Mouse (Mus musculus) lung, embryonic 16.5 days (tissue): ENCODE data around the gene Fcf1. TPM values are rescaled to one million over a fixed set of nuclear protein-coding genes. Genes with fewer than 3 reads are reported as not detected.

Source experiments
- ATAC-seq: fragments of 200-750 bp; cut with Nextera tagmentation; 2 replicates; pipeline ENCODE4 v1.8.0; 2017; ENCODE audit warnings: low read depth, mild to moderate bottlenecking, moderate library complexity
- H3K27ac ChIP-seq: fragments of 300-500 bp; sonication (generic); 2 replicates; pipeline ENCODE4 v1.5.1; 2014; ENCODE audit warnings: mild to moderate bottlenecking, control low read depth, low read length
- H3K27me3 ChIP-seq: fragments of 300-500 bp; sonication (generic); 2 replicates; pipeline ENCODE4 v1.6.1; 2014; ENCODE audit warnings: low read depth, low read length, mixed read lengths; ENCODE audit not compliant: control insufficient read depth, insufficient read depth
- H3K36me3 ChIP-seq: fragments of 300-500 bp; sonication (generic); 2 replicates; pipeline ENCODE4 v1.6.1; 2014; ENCODE audit warnings: low read length; ENCODE audit not compliant: control insufficient read depth, insufficient read depth
- H3K4me1 ChIP-seq: fragments of 300-500 bp; sonication (generic); replicated peaks from 2 replicates; pipeline ENCODE4 v1.6.1; 2014; ENCODE audit warnings: low read length, mixed read lengths; ENCODE audit not compliant: control insufficient read depth, insufficient read depth
- H3K4me2 ChIP-seq: fragments of 300-500 bp; sonication (generic); 2 replicates; pipeline ENCODE4 v1.6.1; 2014; ENCODE audit warnings: low read depth, low read length, control low read depth
- H3K4me3 ChIP-seq: fragments of 300-500 bp; sonication (generic); 2 replicates; pipeline ENCODE4 v1.5.1; 2014; ENCODE audit warnings: mild to moderate bottlenecking, low read length, control low read depth
- H3K9ac ChIP-seq: fragments of 300-500 bp; sonication (generic); 2 replicates; pipeline ENCODE4 v1.6.1; 2014; ENCODE audit warnings: low read length, control low read depth
- H3K9me3 ChIP-seq: fragments of 300-500 bp; sonication (generic); 2 replicates; pipeline ENCODE4 v1.6.1; 2016; ENCODE audit warnings: low read length; ENCODE audit not compliant: control insufficient read depth
- WGBS: fragments of 180-500 bp; shearing (Covaris S2); extraction: QIAGEN DNeasy Blood & Tissue Kit; methylation state at CpG from one replicate; pipeline ENCODE4 v1.1.7; 2014; 5-methylcytosine and 5-hydroxymethylcytosine counted together
- polyA plus RNA-seq: library from polyadenylated mRNA; unstranded; fragments of >200 nt; fragmentation: Nextera tagmentation; extraction: Ambion mirVana; gene quantifications from 2 replicates; pipeline ENCODE4 v1.2.1, GENCODE M21; 2015

Gene Fcf1
- polyA plus RNA-seq, 1 experiment from 2014 or later = 141 TPM

DNA sequence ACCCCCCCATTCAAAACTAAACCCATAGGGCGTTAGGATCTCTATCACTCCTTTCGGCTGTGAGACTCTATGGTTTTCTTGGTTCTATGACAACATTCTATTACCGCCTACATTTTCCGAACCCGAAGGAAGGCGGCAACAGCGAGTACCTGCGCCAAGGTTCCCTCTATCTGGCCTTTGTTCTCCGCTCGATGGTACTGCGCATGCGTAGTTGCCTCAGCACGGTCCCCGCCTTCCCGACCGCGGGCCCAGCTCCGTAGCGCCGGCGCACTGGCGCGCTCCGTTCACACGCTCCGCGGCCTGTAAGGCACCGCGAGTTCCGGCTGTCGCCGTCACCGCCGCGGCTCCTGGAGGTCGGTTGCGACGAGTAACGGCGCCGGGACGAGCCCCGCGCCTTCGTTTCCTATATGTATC, 25.4 kb downstream of the Fcf1 start, which contains the start of gene Ylpm1:
TSS of gene Ylpm1 (plus strand) at position 239 of the 414 bp plus-strand sequence.
- peak within 1 kb of the TSS; percentile 90 for H3K4me2 ChIP-seq
- no peaks in the 10 kb centered on the region for H3K27me3 ChIP-seq
- H3K4me1 ChIP-seq = peaks cover 11% of the 10 kb centered on the region
- H3K36me3 ChIP-seq = no peaks in the 10 kb centered on the region
- 0 out of 2 replicates have a peak, but pooled peaks cover 2% of the 10 kb centered on the region for H3K9me3 ChIP-seq
- H3K4me3 ChIP-seq = peak within 1 kb of the TSS; percentile 97
- peak; percentile 99 for ATAC-seq
- under 1% methylated on average over 45 of the region's 45 CpGs for WGBS
- peak within 1 kb of the TSS; percentile 72 for H3K27ac ChIP-seq
- H3K9ac ChIP-seq = peak within 1 kb of the TSS; percentile 98

DNA sequence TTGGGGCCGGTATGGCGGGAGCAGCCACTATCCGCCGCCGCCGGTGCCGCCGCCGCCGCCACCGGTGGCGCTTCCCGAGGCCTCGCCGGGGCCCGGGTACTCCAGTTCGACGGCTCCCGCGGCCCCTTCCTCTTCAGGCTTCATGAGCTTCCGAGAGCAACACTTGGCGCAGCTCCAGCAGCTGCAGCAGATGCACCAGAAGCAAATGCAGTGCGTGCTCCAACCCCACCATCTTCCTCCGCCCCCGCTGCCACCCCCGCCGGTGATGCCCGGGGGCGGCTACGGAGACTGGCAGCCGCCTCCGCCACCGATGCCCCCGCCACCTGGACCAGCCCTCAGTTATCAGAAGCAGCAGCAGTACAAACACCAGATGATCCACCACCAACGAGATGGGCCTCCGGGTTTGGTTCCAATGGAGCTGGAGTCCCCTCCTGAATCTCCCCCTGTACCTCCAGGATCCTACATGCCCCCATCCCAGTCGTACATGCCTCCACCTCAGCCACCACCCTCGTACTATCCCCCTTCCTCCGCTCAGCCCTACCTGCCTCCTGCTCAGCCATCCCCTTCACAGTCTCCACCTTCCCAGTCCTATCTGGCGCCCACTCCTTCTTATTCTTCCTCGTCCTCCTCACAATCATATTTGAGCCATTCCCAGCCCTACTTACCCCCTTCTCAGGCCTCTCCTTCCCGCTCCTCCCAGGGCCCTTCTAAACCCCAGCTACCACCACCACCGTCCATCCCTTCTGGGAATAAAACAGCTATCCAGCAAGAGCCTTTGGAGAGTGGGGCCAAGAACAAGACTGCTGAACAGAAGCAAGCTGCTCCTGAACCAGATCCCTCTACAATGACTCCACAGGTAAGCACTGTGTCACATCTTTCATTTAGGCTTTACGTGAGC, 26.1 kb downstream of the Fcf1 start:
- peak; percentile 58; the same call in 1 of the 2 replicates for ATAC-seq
- H3K4me2 ChIP-seq = peak overlapping the region; percentile 90
- H3K9me3 ChIP-seq = 0 out of 2 replicates have a peak, but pooled peaks cover 2% of the 10 kb centered on the region
- no peaks in the 10 kb centered on the region for H3K27me3 ChIP-seq
- peak overlapping the region; percentile 98 for H3K9ac ChIP-seq
- H3K36me3 ChIP-seq = no peaks in the 10 kb centered on the region
- peak overlapping the region; percentile 72 for H3K27ac ChIP-seq
- H3K4me1 ChIP-seq = peaks cover 11% of the 10 kb centered on the region
- 1% methylated on average over 44 of the region's 44 CpGs for WGBS
- H3K4me3 ChIP-seq = peak overlapping the region; percentile 97

DNA sequence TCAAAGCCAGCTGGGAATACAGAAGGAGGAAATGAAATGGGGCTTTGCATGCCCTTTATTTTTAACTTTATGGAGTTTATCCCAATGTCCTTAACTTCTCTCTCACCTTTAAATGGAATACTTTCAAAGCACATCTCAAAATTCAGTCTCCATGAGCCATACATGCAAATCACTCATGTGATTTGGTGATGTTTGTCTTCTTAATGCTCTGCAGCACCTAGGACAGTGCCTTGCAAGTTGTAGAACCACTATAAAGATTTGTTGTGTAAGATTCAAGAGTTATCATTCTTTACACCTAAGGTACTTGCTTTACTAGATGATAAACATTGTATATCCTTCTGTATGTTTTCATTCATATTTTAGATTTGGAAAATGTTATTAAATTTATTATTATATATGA, 28.4 kb downstream of the Fcf1 start:
- Histone ChIP-seq H3K9me3 (no peaks in the 10 kb centered on the region), H3K27ac (no peak overlapping the region), H3K36me3 (no peaks in the 10 kb centered on the region), H3K4me3 (no peak overlapping the region), H3K9ac (no peak overlapping the region), H3K4me2 (peak overlapping the region; percentile 90; the same call in 1 of the 2 replicates), H3K27me3 (no peaks in the 10 kb centered on the region), H3K4me1 (peaks cover 11% of the 10 kb centered on the region)
- no peak for ATAC-seq

DNA sequence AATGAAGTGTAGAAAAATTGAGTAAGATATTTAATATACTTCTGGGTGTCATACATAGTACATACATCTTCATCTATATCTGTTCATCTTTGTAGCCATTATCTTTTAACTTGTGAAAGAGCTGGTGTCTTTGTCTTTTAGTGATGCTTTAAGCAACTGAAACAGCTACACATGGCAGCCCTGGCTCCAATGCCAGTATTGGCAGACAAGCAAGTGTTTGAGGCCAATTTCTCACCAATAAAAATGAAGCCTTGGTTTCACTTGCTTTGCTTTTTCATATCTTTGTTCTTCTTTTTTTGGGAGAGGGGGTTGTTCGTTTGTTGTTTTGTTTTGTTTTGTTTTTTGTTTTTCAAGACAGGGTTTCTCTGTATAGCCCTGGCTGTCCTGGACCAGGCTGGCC, 35.5 kb downstream of the Fcf1 start:
- 95% methylated on average over 1 of the region's 1 CpGs for WGBS
- no peaks in the 10 kb centered on the region for H3K9me3 ChIP-seq

DNA sequence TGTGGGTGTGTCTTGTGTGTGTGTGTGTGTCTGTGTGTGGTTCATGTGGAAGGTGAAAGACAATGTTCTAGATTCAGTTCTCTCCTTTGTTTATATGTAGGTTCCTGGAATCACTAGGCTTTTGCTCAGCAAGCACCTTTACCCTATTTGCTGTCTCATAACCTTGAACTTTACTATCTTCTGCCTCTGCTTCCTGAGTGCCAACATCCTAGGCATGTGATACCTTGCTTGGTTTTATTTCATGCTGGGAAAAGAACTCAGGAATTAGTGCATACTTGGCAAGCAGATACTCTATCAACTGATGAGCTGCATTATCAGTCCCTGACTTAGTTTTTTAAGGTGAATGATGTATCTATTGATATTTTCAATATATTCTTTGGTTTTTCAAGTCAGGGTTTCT, 36.3 kb downstream of the Fcf1 start:
- H3K27me3 ChIP-seq = no peaks in the 10 kb centered on the region
- peaks cover 11% of the 10 kb centered on the region for H3K36me3 ChIP-seq
- ATAC-seq = no peak
- H3K4me3 ChIP-seq = no peak overlapping the region
- H3K9me3 ChIP-seq = no peaks in the 10 kb centered on the region; the same call in 1 of the 2 replicates
- H3K4me1 ChIP-seq = no peaks in the 10 kb centered on the region
- H3K9ac ChIP-seq = no peak overlapping the region
- no peak overlapping the region for H3K27ac ChIP-seq
- no peak overlapping the region for H3K4me2 ChIP-seq

More for the DNA sequence above, 35.5 kb downstream of the Fcf1 start:
- no peak overlapping the region for H3K4me3 ChIP-seq
- no peaks in the 10 kb centered on the region for H3K4me1 ChIP-seq
- no peaks in the 10 kb centered on the region for H3K27me3 ChIP-seq
- H3K36me3 ChIP-seq = peaks cover 5% of the 10 kb centered on the region
- no peak for ATAC-seq
- no peak overlapping the region for H3K27ac ChIP-seq
- no peak overlapping the region for H3K9ac ChIP-seq
- H3K4me2 ChIP-seq = no peak overlapping the region

DNA sequence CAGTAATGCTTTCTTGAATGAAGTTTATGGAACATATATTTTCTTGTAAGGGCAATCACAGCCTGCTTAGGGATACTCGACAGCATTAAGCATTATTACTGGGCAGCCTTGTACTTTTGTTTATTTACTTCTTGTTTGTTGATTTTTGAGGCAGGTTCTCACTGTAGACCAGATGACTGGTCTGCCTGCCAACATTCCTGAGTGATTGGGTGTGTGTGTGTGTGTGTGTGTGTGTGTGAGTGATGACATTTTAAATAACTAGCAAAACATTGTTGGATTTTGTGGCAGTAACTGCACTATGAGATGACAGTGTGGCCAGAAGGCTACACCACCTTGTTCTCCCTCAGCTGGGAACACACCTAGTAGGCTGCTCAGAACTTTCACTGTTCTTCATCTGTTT, 39.1 kb downstream of the Fcf1 start:
- Histone ChIP-seq H3K27me3 (no peaks in the 10 kb centered on the region), H3K4me2 (no peak overlapping the region), H3K4me3 (no peak overlapping the region), H3K9ac (no peak overlapping the region), H3K4me1 (no peaks in the 10 kb centered on the region), H3K36me3 (peaks cover 15% of the 10 kb centered on the region), H3K9me3 (no peaks in the 10 kb centered on the region; the same call in 1 of the 2 replicates), H3K27ac (no peak overlapping the region)
- 24% methylated on average over 1 of the region's 1 CpGs for WGBS
- no peak for ATAC-seq

DNA sequence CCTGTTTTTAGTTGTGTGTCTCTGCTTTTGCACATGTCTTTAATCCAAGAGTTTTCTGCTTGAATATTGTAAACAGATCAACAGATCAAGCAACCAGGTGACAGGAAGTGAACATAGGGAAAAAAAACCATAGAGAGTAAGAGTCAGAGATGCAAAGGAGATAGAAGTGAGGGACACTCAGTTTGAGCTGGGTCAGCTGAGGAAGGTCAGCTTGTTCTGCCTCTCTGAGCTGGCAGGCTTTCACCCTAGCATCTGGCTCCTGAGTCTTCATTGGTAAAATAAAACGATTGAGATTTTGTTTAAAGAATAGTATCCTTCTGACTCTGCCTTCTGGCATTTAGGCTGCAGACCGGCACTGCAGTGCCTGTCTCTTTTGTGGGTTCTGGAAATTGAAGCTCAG, 39.8 kb downstream of the Fcf1 start:
- no peaks in the 10 kb centered on the region; the same call in 1 of the 2 replicates for H3K9me3 ChIP-seq
- H3K4me1 ChIP-seq = no peaks in the 10 kb centered on the region
- no peak overlapping the region for H3K27ac ChIP-seq
- no peak overlapping the region for H3K9ac ChIP-seq
- WGBS = 74% methylated on average over 2 of the region's 2 CpGs
- no peaks in the 10 kb centered on the region for H3K27me3 ChIP-seq
- ATAC-seq = no peak
- peaks cover 17% of the 10 kb centered on the region for H3K36me3 ChIP-seq
- no peak overlapping the region for H3K4me2 ChIP-seq
- H3K4me3 ChIP-seq = no peak overlapping the region

DNA sequence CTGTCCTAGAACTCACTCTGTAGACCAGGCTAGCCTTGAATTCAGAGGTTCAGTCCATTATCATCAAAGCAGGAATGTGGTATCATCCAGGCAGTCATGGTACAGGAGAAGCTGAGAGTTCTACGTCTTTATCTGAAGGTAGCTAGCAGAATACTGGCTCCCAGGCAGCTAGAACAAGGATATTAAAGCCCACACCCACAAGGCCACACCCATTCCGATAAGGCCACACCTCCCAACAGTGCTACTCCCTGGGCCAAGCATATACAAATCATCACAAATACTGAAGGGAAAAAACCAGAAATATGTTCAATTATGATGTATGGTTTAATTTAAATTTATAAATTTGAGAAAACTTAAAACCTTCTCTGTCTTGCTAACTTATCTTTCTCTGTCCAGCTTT, 41.5 kb downstream of the Fcf1 start:
- Histone ChIP-seq H3K36me3 (peaks cover 21% of the 10 kb centered on the region), H3K4me1 (no peaks in the 10 kb centered on the region), H3K9me3 (no peaks in the 10 kb centered on the region; the same call in 1 of the 2 replicates), H3K27ac (no peak overlapping the region), H3K27me3 (no peaks in the 10 kb centered on the region), H3K9ac (no peak overlapping the region), H3K4me2 (no peak overlapping the region), H3K4me3 (no peak overlapping the region)
- no peak for ATAC-seq
- WGBS = 96% methylated on average over 2 of the region's 2 CpGs

DNA sequence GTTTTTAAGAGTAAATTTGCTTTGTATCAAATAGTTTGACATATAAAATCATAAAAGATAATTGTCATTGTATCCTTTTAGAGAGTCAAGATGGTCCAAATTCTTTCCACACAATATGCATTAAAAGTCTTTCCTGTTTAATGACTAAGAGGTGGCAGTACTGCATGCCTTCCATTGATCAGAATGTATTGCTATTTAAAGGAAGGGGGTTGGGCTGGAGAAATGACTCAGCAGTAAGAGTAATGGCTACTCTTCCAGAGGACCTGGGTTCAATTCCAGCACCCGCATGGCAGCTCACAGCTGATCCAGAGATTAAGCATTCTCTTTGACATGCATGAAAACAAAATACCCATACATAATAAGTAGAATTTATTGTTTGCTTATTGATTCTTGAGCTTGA, 51.4 kb downstream of the Fcf1 start:
- Histone ChIP-seq H3K9ac (no peak overlapping the region), H3K36me3 (no peaks in the 10 kb centered on the region), H3K27ac (no peak overlapping the region), H3K4me1 (no peaks in the 10 kb centered on the region), H3K9me3 (no peaks in the 10 kb centered on the region), H3K27me3 (no peaks in the 10 kb centered on the region), H3K4me3 (no peak overlapping the region), H3K4me2 (no peak overlapping the region)
- 87% methylated on average over 1 of the region's 1 CpGs for WGBS
- no peak for ATAC-seq
